Mouse (Mus musculus) megakaryocyte, adult 5-6 weeks (primary cell): ENCODE measurements around the gene Iqcd. TPM values are rescaled to one million over a fixed set of nuclear protein-coding genes. Genes with fewer than 3 reads are reported as not detected.

ENCODE experiments used
- ATAC-seq: 2 replicates; pipeline ENCODE4 v1.8.0; 2016; ENCODE audit warnings: mild to moderate bottlenecking, inconsistent platforms; ENCODE audit not compliant: poor library complexity, severe bottlenecking
- total RNA-seq, 2 experiments: library from RNA; stranded (forward) in 1 of 2; stranded (reverse) in 1 of 2; fragments of 153-499, 151-499 nt in 1 of 2; fragments of 221-1000, 200-1000 nt in 1 of 2; gene quantifications; 2 replicates each; pipeline versions ENCODE4 v1.2.3 to v1.2.4; 2015 to 2017

The Iqcd gene
- total RNA-seq, 2 experiments from 2014 or later = 0.11 to 0.18 TPM

DNA sequence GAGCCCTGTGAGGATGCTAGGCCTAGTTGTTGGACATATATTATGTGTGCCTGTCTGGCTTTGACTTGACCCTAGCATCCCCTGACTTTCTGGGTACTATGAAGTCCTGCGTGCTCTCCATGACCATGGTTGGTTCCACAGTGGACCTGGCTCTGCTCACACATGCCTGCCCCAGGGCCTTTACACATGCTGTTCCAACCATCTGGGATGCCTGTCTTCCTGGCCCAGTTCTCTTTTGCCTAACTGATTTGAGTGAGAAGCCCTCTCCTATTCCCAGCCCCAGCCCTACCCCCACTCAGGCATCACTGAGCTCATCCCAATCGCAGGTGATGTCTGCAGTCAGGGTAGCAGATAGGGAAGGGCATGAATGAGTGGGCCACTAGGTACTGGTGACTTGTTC is 65.1 kb downstream of the Iqcd start:
- ATAC-seq = no peak

DNA sequence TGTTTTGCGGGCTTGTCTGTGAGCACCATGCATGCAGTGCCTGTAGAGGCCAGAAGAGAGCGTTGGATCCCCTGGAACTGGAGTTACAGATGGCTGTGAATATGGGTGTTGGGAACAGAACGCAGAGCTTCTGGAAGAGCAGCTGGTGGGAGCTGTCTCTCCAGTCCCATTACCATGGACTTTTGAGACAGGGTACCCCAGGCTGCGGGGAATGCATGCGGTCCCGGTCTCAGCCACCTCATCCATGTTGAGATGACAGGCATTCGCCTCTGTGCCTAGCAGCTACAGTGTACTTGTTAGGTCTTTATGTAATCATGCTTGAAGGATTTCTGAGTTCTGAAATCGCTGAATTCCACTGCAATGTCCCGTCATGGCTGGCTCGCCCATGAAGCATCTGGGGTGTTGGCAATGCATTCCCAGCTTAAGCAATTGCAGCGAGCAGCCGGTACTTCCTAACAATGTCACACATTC is 67.5 kb downstream of the Iqcd start:
- ATAC-seq = no peak

Other genes with a start within 250 kb of the Iqcd start
- gene Lhx5, start 157.3 kb upstream of the Iqcd start, total RNA-seq (2015) = not detected in 2 replicates
- not detected in 2 replicates for gene Lhx5, start 157.3 kb upstream of the Iqcd start, total RNA-seq (2017)
- gene Sdsl, start 116.2 kb upstream of the Iqcd start, total RNA-seq (2015) = 0.49 TPM in 1 of 2 replicates, not detected in the other
- 0.55 and 0.61 TPM in 2 replicates for gene Sdsl, start 116.2 kb upstream of the Iqcd start, total RNA-seq (2017)
- gene Sds, start 112.5 kb upstream of the Iqcd start, total RNA-seq (2015) = not detected in 2 replicates
- gene Sds, start 112.5 kb upstream of the Iqcd start, total RNA-seq (2017) = not detected in 2 replicates
- 7.8 and 10.5 TPM in 2 replicates for gene Plbd2, start 85.4 kb upstream of the Iqcd start, total RNA-seq (2015)
- 7.9 and 10.2 TPM in 2 replicates for gene Plbd2, start 85.4 kb upstream of the Iqcd start, total RNA-seq (2017)
- gene Slc8b1, start 77.8 kb upstream of the Iqcd start, total RNA-seq (2015) = 31.7 and 36.8 TPM in 2 replicates
- gene Slc8b1, start 77.8 kb upstream of the Iqcd start, total RNA-seq (2017) = 44.1 and 60.5 TPM in 2 replicates
- gene Tpcn1, start 343 bp upstream of the Iqcd start, total RNA-seq (2015) = 37.6 and 38.3 TPM in 2 replicates
- gene Tpcn1, start 343 bp upstream of the Iqcd start, total RNA-seq (2017) = 15.8 and 18.2 TPM in 2 replicates
- 1.5 and 3.0 TPM in 2 replicates for gene Rita1, start 23.6 kb downstream of the Iqcd start, total RNA-seq (2015)
- gene Rita1, start 23.6 kb downstream of the Iqcd start, total RNA-seq (2017) = 2.2 and 3.2 TPM in 2 replicates
- 7.7 and 7.9 TPM in 2 replicates for gene Ddx54, start 23.7 kb downstream of the Iqcd start, total RNA-seq (2015)
- gene Ddx54, start 23.7 kb downstream of the Iqcd start, total RNA-seq (2017) = 21.3 and 22.6 TPM in 2 replicates
- not detected in 2 replicates for gene Cfap73, start 45.2 kb downstream of the Iqcd start, total RNA-seq (2015)
- not detected in 2 replicates for gene Cfap73, start 45.2 kb downstream of the Iqcd start, total RNA-seq (2017)
- gene Rasal1, start 59.8 kb downstream of the Iqcd start, total RNA-seq (2015) = 0.05 TPM in 1 of 2 replicates, not detected in the other
- gene Rasal1, start 59.8 kb downstream of the Iqcd start, total RNA-seq (2017) = not detected in 2 replicates
- 0.30 and 0.40 TPM in 2 replicates for gene Dtx1, start 122.9 kb downstream of the Iqcd start, total RNA-seq (2015)
- not detected in 2 replicates for gene Dtx1, start 122.9 kb downstream of the Iqcd start, total RNA-seq (2017)
- gene Oas2, start 160.8 kb downstream of the Iqcd start, total RNA-seq (2015) = 13.0 and 13.2 TPM in 2 replicates
- gene Oas2, start 160.8 kb downstream of the Iqcd start, total RNA-seq (2017) = 3.9 and 7.5 TPM in 2 replicates
- gene Oas3, start 188.6 kb downstream of the Iqcd start, total RNA-seq (2015) = 20.8 and 22.8 TPM in 2 replicates
- gene Oas3, start 188.6 kb downstream of the Iqcd start, total RNA-seq (2017) = 11.1 and 11.7 TPM in 2 replicates
- 0.39 TPM in 1 of 2 replicates, not detected in the other for gene Oas1e, start 206.5 kb downstream of the Iqcd start, total RNA-seq (2015)
- gene Oas1e, start 206.5 kb downstream of the Iqcd start, total RNA-seq (2017) = not detected in 2 replicates
- 2.2 and 2.8 TPM in 2 replicates for gene Oas1c, start 223.5 kb downstream of the Iqcd start, total RNA-seq (2015)
- gene Oas1c, start 223.5 kb downstream of the Iqcd start, total RNA-seq (2017) = 0.44 and 1.1 TPM in 2 replicates